Mouse (Mus musculus): ENCODE results near the gene Dse.

- TF ChIP-seq GATA1 (IDR thresholded peaks at IDR 0.05; ENCODE audit: low read length) (no peak), TAL1 (IDR thresholded peaks at IDR 0.05; ENCODE audit: low read length) (no peak)
Observed at GRCm38 (mm10) chr10:34141693-34142092, 65.8 kb downstream of the Dse start.
